Mouse (Mus musculus) heart, embryonic 11.5 days (tissue): ENCODE data around the gene Idh2. TPM values are rescaled to one million over a fixed set of nuclear protein-coding genes. Genes with fewer than 3 reads are reported as not detected.

Source experiments
- ATAC-seq: fragments of 200-750 bp; cut with Nextera tagmentation; replicated peaks from 2 replicates; pipeline ENCODE4 v1.8.0; 2017; ENCODE audit warnings: moderate library complexity; ENCODE audit not compliant: insufficient number of reproducible peaks, low FRiP score, low TSS enrichment
- H3K27ac ChIP-seq: fragments of 300-500 bp; sonication (generic); 2 replicates; pipeline ENCODE4 v1.5.1; 2014; ENCODE audit warnings: mild to moderate bottlenecking, low read depth, low read length
- H3K27me3 ChIP-seq: fragments of 300-500 bp; sonication (generic); 2 replicates; pipeline ENCODE4 v1.6.1; 2014; ENCODE audit warnings: mild to moderate bottlenecking, low read length, mixed read lengths; ENCODE audit not compliant: control insufficient read depth, insufficient read depth
- H3K36me3 ChIP-seq: fragments of 300-500 bp; sonication (generic); 2 replicates; pipeline ENCODE4 v1.6.1; 2014; ENCODE audit warnings: mild to moderate bottlenecking, low read length, moderate library complexity, mixed read lengths; ENCODE audit not compliant: control insufficient read depth, insufficient read depth
- H3K4me1 ChIP-seq: fragments of 300-500 bp; sonication (generic); 2 replicates; pipeline ENCODE4 v1.6.1; 2014; ENCODE audit warnings: low read length; ENCODE audit not compliant: control insufficient read depth, insufficient read depth
- H3K4me2 ChIP-seq: fragments of 300-500 bp; sonication (generic); 2 replicates; pipeline ENCODE4 v1.6.1; 2014; ENCODE audit warnings: mild to moderate bottlenecking, moderate library complexity
- H3K4me3 ChIP-seq: fragments of 300-500 bp; sonication (generic); 2 replicates; pipeline ENCODE4 v1.5.1; 2014; ENCODE audit warnings: low read depth, low read length
- H3K9ac ChIP-seq: fragments of 300-500 bp; sonication (generic); 2 replicates; pipeline ENCODE4 v1.6.1; 2014; ENCODE audit warnings: mild to moderate bottlenecking, low read depth, low read length, moderate library complexity
- H3K9me3 ChIP-seq: fragments of 300-500 bp; sonication (generic); replicated peaks from 2 replicates; pipeline ENCODE4 v1.6.1; 2016; ENCODE audit warnings: low read length; ENCODE audit not compliant: control insufficient read depth
- WGBS: fragments of 180-500 bp; shearing (Covaris S2); extraction: QIAGEN DNeasy Blood & Tissue Kit; methylation state at CpG from one replicate; pipeline ENCODE4 v1.1.7; 2014; ENCODE audit not compliant: insufficient replicate concordance; 5-methylcytosine and 5-hydroxymethylcytosine counted together
- polyA plus RNA-seq: library from polyadenylated mRNA; unstranded; fragments of >200 nt; fragmentation: Nextera tagmentation; extraction: Ambion mirVana; gene quantifications from 2 replicates; pipeline ENCODE4 v1.2.1, GENCODE M21; 2014

Gene Idh2
- polyA plus RNA-seq, 1 experiment from 2014 or later = 1,200 TPM

DNA sequence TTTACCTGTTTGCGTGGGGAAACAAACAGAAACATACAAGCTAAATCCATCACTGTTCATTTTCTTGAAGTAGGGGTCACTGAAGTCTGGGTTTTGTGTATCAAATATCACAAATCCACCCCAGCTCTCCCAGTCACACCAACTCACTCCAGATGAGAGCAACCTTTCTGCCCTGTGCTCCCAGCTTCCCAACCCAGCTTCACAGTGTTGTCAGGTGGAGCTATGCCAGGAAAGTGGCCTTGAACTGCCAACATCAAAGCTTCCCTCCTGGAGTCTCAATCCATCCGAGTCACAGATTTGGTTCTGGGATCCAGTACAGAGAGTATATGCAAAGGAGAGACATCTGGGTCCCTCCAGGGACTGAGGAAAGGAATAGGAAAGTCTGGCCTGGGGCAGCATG is 966 bp upstream of the Idh2 start:
- no peak for ATAC-seq
- H3K27ac ChIP-seq = no peak overlapping the region
- no peaks in the 10 kb centered on the region for H3K36me3 ChIP-seq
- 70% methylated on average over 2 of the region's 2 CpGs for WGBS
- H3K4me1 ChIP-seq = peaks cover 35% of the 10 kb centered on the region
- H3K9me3 ChIP-seq = no peaks in the 10 kb centered on the region
- H3K27me3 ChIP-seq = no peaks in the 10 kb centered on the region
- H3K4me3 ChIP-seq = peak overlapping the region; percentile 90; the same call in 1 of the 2 replicates
- H3K4me2 ChIP-seq = peak overlapping the region; percentile 97
- H3K9ac ChIP-seq = peak overlapping the region; percentile 100; the same call in 1 of the 2 replicates

DNA sequence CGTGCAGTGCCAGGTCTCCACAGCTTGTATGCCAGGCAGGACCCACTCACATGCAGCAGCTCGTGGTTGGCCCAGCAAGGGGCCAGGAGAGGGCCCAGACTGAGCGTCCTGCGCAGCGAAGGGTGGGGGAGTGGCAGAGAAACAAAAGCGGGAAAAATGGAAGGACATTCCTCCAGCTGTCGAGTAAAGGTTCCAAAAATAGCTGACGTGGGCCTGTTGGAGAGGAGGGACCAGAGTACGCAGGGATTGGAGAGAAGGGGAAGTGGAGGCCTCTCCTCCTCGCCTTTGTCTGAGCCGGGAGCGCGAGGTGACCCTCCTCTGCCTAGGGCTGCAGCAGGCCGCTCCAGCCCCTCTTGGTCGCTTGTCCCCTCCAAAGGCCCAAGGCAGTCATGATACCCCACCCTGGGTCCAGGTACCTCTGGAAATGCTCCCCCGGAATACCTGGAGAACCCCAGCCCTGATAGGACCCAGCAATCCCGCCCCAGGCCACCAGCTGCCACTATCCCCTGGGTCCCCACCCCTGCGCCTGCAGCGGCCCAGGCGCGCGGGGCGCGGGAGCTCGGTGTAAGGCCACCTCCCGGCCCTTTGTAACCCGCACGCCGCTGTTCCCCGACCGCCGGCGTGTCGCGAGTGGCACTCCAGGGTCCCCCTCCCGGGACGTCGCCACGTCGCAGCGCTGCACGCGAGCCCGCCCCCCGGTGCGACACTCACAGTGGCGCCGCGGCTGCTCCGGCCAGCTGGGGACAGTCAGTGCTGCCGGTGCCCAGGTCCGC is 555 bp downstream of the Idh2 start:
- peak overlapping the region; percentile 100 for H3K9ac ChIP-seq
- peak overlapping the region; percentile 99 for H3K27ac ChIP-seq
- no peaks in the 10 kb centered on the region for H3K9me3 ChIP-seq
- peaks cover 24% of the 10 kb centered on the region for H3K4me1 ChIP-seq
- ATAC-seq = peak; percentile 55
- H3K36me3 ChIP-seq = peaks cover 2% of the 10 kb centered on the region; the same call in 1 of the 2 replicates
- under 1% methylated on average over 51 of the region's 52 CpGs for WGBS
- peak overlapping the region; percentile 97 for H3K4me2 ChIP-seq
- H3K4me3 ChIP-seq = peak overlapping the region; percentile 90
- no peaks in the 10 kb centered on the region for H3K27me3 ChIP-seq

DNA sequence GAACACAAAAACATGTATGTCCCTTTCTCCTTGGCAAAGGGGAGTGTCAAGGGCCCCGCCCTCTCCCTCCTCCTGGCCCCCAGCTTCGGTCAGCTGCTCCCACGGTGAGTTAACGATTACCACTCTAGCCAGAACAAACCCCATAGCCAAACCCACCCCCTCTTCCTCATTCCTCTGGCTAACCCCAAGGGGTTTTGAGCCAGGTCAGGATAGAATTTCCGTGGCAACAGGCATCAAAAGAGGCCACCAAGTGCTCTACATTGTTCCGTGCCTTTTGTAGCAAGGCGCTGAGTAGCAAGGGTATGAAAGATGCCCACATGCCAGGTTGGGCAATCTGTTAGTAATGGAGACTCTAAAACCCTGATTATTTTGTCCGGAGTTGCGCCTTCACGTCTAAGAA is 1.2 kb downstream of the Idh2 start:
- no peak for ATAC-seq
- Histone ChIP-seq H3K4me1 (peaks cover 21% of the 10 kb centered on the region), H3K9ac (peak overlapping the region; percentile 100), H3K4me2 (peak overlapping the region; percentile 97), H3K36me3 (peaks cover 2% of the 10 kb centered on the region; the same call in 1 of the 2 replicates), H3K27ac (peak overlapping the region; percentile 99), H3K9me3 (no peaks in the 10 kb centered on the region), H3K4me3 (peak overlapping the region; percentile 90), H3K27me3 (no peaks in the 10 kb centered on the region)
- 14% methylated on average over 10 of the region's 10 CpGs for WGBS

DNA sequence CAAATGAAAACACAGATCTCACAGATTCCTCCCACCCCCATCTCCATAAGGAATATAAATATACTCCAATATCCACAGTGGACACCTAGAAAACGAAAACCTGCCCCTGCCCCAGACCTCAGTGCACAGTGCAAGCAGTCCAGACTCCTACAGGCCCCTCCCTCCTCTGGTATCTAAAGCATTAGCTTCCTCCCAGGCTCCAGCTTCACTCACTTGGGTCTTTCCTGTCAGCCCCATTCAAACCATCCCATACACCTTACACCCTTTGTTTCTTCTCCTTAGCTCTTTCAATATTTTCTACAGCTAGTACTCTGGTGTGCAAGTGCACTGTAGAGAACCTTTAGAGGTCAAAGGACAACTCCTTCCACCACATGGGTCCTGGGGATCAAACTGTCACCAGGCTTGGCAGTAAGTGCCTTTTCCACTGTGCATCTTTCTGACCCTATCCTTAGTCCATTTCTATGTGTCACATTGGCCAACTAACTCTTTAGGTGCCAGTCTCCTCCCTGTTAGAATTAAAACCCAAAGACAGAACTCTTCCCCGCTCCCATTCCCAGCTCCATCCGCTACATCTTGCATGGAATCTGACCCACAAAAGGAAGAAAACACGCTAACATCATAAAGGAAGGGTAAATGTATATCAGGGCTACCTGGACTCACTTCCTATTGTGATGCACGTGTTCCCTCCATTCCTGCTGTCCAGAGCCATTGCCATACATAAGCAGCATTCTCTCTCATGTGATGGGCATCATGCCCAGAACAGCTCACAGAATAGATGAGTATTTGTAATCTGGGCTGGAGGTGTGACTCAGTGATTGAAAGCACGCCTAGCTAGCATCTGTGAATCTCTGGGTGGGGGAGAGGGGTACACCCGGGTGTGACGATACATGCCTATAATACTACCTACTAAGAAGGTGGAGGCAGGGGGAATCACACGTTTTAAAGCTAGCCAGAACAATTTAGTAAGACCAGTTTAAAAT is 3.8 kb downstream of the Idh2 start:
- H3K27me3 ChIP-seq = no peaks in the 10 kb centered on the region
- H3K4me3 ChIP-seq = no peak overlapping the region
- no peak for ATAC-seq
- H3K4me2 ChIP-seq = peak overlapping the region; percentile 97
- WGBS = 65% methylated on average over 9 of the region's 9 CpGs
- no peaks in the 10 kb centered on the region for H3K9me3 ChIP-seq
- peaks cover 21% of the 10 kb centered on the region for H3K4me1 ChIP-seq
- H3K9ac ChIP-seq = 0 out of 2 replicates have a peak overlapping the region, but pooled peaks have one; percentile 18
- H3K36me3 ChIP-seq = peaks cover 2% of the 10 kb centered on the region; the same call in 1 of the 2 replicates
- H3K27ac ChIP-seq = peak overlapping the region; percentile 57

DNA sequence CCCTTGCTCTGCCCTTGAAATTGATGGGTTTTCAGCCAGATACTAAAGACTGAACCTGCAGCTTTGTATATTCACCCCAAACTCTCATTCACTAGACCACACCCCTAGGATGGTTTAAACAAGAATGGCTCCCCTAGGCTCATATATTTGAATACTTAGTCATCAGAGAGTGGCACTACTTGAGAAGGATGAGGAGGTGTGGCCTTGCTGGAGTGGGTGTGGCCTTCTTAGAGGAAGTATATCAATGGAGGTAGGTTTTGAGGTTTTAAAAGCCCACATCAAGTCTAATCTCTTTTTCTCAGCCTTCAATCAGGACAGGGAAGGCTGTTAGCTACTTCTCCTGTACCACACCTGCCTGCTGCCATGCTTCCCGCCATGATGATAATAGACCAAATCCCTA is 8.8 kb downstream of the Idh2 start:
- H3K4me2 ChIP-seq = no peak overlapping the region
- peaks cover 19% of the 10 kb centered on the region for H3K36me3 ChIP-seq

GRCm38 (mm10) chr7:80105637-80106390 is 9.4 kb downstream of the Idh2 start:
- no peak for ATAC-seq
- Histone ChIP-seq H3K27ac (no peak overlapping the region), H3K9me3 (no peaks in the 10 kb centered on the region), H3K27me3 (no peaks in the 10 kb centered on the region), H3K4me1 (peaks cover 5% of the 10 kb centered on the region), H3K4me3 (no peak overlapping the region), H3K9ac (no peak overlapping the region), H3K4me2 (no peak overlapping the region), H3K36me3 (peaks cover 24% of the 10 kb centered on the region)
- 90% methylated on average over 4 of the region's 4 CpGs for WGBS

More for the DNA sequence above, 8.8 kb downstream of the Idh2 start:
- H3K9ac ChIP-seq = no peak overlapping the region
- 96% methylated on average over 1 of the region's 1 CpGs for WGBS
- no peak overlapping the region for H3K4me3 ChIP-seq
- H3K27ac ChIP-seq = no peak overlapping the region
- H3K4me1 ChIP-seq = peaks cover 11% of the 10 kb centered on the region
- no peaks in the 10 kb centered on the region for H3K27me3 ChIP-seq
- ATAC-seq = no peak
- H3K9me3 ChIP-seq = no peaks in the 10 kb centered on the region

DNA sequence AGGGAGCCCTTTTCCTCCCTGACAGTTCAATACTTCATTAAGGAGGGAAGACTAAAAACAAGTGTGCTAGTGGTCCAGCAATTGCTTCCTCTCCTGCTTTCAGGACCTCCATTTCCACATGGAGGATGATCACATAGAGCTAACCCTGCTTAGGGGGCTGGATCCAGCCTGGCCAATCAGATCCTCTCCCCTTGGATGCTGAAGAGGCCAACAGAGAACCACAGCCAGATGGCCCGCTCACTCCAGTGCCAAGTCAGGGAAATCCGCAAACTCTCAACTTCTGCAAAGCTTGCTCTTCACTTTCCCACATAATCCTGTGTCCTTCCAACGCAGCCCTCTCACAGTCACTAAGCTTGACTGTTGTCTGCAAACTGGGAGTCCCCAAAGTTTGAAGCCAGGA is 11.9 kb downstream of the Idh2 start:
- Histone ChIP-seq H3K9ac (no peak overlapping the region), H3K36me3 (peaks cover 45% of the 10 kb centered on the region), H3K4me2 (no peak overlapping the region), H3K27ac (no peak overlapping the region), H3K9me3 (no peaks in the 10 kb centered on the region), H3K4me3 (no peak overlapping the region), H3K27me3 (no peaks in the 10 kb centered on the region), H3K4me1 (peaks cover 5% of the 10 kb centered on the region)
- no peak for ATAC-seq
- 88% methylated on average over 3 of the region's 3 CpGs for WGBS

GRCm38 (mm10) chr7:80098389-80098976 is 16.7 kb downstream of the Idh2 start:
- 90% methylated on average over 13 of the region's 13 CpGs for WGBS
- no peak overlapping the region for H3K27ac ChIP-seq
- no peak overlapping the region for H3K4me3 ChIP-seq
- no peak overlapping the region for H3K4me2 ChIP-seq
- no peak overlapping the region for H3K9ac ChIP-seq
- H3K4me1 ChIP-seq = no peaks in the 10 kb centered on the region
- H3K27me3 ChIP-seq = no peaks in the 10 kb centered on the region
- H3K36me3 ChIP-seq = peaks cover 80% of the 10 kb centered on the region
- no peak for ATAC-seq
- H3K9me3 ChIP-seq = no peaks in the 10 kb centered on the region
